Mouse (Mus musculus) neutrophil, adult 5-6 weeks (primary cell): ENCODE data around the gene Wwc1. TPM values are rescaled to one million over a fixed set of nuclear protein-coding genes. Genes with fewer than 3 reads are reported as not detected.
"Not testable (repeated sequence)": the region's sequence is repeated elsewhere in the genome, so short reads cannot be mapped to it uniquely, and the experiment has no call there.

Experiments used
- ATAC-seq: fragments of 151-379, 151-347 bp; 2 replicates; pipeline ENCODE4 v1.8.0; 2017; ENCODE audit warnings: mild to moderate bottlenecking, moderate TSS enrichment; ENCODE audit not compliant: insufficient number of reproducible peaks, poor library complexity, low FRiP score, severe bottlenecking; ENCODE audit errors: extremely low read depth
- total RNA-seq: library from RNA; stranded (forward); fragments of 200-1000 nt; gene quantifications from 2 replicates; pipeline ENCODE4 v1.2.3, GENCODE M21; 2017

The Wwc1 gene
- total RNA-seq, 1 experiment from 2014 or later: 0.23 TPM

DNA sequence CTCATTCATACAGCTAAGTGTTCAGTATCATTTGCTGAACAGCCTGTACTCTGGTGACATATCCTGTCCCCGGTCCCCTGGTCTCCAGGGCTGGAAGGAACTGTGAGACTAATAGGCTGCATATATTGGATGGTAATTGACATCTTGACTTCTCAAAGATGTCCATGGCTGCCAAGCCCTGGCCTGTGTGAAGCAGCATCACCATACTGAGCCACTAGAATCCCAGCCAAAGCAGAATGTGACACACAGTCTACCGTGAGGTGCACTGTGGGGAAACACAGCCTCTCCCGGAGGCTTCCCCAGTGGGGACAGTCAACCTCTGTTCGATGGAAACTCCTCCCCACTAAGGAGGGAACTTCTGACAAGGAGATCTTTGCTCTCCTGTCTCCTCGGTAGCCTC is 125.4 kb downstream of the Wwc1 start:
- ATAC-seq: no peak

DNA sequence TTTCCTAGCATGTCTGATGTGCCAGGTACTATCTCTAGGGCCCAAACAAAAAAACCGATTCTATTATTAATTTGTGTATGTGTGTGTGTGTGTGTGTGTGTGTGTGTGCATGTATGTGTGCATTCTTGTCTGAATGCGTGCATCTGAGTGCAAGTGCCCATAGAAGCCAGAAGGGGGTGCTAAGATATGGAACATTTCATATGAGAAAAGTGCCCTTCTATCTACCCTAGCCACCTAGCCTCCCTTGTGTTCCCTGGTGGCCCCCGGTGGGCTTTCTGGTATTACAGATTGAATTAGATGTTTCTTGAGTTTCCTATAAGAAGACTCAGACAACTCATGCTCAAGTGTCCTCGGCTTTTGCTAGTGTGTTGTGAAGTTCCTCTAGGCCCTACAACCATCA is 126.7 kb downstream of the Wwc1 start:
- ATAC-seq: no peak

DNA sequence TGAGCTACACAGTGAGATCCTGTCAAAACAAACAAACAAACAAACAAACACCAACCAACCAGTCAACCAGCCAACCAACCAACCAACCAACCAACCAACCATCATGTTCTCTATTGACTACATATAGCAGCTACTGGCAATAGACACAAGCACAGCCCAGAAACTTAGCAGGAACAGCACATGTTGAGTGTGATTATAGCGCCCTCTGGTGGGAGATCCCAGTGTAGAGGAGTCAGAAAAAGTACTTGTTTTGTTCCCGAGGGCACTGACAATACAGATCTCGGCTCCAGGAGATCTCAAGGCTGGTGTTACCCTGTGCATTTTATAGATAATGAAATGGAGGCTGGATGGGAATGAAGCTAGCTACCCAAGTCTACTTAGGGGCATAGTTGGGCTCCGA is 127.6 kb downstream of the Wwc1 start:
- peak; percentile 41; the same call in 1 of the 2 replicates for ATAC-seq

DNA sequence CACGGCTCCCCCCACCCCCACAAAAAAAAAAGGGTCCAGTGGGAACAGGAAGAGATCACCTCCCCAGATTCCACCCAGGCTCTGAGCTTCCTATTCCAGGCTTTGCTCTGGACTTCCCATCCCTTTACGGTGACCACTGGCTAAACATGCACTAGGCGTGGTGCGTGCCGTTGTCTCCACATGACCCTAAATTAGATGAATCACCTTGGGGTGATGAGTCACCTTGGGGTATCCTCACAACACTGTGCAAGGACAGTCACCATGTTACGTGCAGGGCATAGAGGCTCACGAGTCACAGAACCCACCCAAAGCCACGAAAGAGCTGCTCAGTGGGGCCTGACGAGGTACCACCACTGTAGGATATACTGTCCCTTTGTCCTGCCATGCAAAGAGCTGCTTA is 136.0 kb downstream of the Wwc1 start:
- ATAC-seq: no peak

DNA sequence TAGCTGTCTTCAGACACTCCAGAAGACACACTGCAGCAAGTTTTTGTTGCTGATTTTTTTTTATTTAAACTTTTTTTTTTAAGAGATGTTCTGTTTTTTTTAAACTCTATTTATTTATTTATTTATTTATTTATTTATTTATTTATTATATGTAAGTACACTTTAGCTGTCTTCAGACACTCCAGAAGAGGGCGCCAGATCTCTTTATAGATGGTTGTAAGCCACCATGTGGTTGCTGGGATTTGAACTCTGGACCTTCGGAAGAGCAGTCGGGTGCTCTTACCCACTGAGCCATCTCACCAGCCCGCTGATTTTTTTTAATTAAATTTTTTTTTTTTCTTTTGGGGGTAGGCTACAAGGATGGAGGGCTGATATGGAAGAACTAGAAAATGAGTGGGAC is 137.8 kb downstream of the Wwc1 start:
- ATAC-seq: not testable (repeated sequence)

DNA sequence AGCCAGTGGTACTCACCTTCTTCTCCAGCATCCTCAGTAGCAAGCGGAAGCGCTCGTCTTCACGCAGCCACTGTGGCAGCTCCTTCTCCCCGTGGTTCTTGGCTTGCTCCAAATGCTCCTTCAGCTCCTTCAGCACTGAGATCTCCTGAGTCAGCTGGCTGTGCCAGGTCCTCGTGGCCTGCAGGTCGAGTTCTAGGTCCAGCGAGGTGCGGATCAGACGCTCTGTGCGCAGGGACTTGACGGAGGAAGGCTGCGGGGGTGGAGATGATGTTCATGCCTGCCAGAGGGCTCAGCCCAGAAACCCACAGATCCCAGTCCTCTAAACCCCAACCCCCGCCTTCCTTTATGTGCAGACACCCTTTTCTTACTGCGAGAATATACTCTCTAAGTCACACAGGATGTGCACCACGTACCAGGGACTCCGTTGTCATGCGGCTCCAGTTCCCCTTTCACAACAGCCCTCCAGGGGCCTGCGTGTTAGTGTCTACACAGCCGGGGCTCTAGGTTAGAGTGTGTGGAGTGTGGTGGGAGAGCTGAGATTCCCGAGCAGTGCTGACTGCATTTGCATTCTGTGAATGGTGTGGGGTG is 138.5 kb downstream of the Wwc1 start:
- ATAC-seq: peak; percentile 50; the same call in 1 of the 2 replicates

DNA sequence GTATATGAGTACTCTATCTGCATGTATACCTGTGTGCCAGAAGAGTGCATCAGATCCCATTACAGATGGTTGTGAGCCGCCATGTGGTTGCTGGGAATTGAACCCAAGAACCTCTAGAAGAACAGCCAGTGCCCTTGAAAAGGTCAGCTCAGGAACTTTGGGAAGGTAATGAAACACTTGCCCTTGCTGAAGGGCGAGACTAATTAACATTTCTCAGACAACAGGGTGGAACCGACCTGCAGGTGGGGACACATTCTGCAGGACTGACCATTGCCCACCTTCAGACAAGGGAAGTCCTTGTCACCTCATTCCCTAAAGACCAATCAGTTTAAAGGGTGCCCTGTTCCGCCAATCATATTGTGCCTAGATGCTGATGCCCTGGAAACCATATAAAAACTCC is 139.5 kb downstream of the Wwc1 start:
- ATAC-seq: not testable (repeated sequence)

DNA sequence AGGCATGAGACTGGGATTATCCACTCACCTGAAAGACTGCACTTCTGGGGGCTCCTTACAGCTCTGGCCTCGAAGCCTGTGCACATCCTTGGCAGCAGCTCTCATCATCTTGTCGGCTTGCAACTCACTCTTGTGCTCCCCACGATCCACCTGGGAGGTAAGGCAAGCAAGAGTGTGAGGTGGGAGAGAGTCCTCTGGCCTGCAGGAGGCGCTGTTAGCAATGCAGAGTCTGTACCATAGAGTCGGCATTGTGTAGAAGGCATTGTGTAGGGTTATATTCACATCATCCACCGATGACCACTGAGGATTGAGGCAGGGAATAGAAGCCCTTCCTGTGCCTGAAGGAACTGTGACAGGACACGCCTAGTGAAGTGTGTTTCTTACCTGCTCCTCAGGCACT is 140.0 kb downstream of the Wwc1 start:
- no peak for ATAC-seq

DNA sequence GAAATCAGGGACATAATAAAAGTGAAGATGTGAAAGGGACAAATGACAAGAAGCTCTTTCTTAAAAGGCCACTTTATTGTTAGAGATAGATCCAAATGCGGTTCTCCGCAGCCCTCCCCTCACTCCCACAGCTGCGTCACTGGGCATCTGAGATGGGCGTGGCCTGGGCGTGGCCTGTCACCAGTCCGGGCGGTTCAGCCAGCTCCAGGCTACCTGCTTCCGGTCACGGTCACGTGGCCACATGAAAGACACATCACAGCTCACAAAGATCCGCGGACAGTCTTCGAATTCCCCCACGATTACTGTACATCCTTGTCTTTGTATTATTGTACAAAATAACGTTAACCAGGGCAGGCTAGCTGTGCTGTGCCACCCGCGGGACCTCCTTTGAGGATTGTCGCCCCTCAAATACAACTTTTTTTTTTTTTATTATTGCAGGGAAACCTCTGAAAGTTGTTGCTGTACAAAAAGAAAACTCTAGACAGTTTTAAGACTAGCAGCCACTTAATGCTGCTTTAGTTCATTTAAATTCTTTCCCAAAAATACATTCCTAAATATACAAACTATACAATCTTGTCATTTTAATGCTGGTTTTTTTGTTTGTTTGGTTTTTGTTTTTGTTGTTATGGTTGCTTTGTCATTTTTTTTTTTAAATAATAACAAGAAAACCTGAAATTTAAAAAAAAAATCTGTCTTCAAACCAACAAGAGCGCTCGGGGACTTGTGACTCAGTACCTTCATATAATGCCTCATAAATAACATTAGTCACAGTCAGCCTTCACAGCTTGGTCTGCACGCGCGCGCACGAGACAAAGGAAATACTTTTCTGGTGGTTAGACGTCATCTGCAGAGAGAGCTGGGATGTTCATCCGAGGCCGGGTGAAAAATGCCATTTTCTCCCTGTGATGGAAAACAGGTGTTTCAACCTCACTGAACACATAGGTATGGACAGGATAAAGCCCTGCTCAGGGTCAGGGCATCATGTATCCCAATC is 141.7 kb downstream of the Wwc1 start:
- ATAC-seq: peak; percentile 73

DNA sequence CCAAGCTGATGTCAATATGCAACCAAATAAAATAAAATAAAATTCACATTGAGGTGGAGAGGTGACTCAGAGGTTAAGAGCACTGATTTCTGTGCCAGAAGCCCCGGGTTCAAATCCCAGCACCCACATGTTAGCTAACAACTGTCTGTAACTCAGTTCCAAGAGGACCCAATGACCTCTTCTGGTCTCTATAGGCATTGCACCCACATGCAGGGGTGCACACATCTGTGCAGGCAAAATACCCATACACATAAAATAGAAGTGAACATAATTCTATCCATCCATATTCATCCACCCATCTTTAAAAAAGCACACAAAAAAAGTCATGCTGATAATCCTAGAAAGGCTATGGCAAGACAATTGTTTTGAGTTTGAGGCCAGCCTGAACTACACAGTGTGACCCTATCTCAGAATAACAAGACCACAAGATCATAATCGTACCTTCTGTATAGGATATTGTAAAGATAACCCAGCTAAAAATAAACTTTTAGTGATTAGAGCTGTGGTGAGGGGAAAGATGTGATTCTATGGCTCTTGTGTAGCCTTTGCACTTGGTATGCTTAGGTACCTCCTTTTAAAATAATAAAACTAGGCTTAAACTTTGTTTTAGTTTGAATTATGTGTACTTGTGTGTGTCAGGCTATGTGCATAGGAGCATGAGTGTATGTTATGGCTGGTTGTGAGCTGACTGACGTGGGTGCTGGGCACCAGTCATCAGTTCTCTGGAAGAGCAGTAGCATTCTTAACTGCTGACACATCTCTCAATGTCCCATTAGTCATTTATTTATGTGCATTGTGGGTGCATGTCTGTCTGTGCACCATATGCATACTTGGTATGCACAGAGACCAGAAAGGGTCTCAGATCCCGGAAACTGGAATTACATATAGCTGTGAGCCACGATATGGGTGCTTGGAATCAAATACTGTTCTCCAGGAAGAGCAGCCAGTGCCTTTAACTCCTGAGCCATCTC is 142.9 kb downstream of the Wwc1 start:
- no peak for ATAC-seq

DNA sequence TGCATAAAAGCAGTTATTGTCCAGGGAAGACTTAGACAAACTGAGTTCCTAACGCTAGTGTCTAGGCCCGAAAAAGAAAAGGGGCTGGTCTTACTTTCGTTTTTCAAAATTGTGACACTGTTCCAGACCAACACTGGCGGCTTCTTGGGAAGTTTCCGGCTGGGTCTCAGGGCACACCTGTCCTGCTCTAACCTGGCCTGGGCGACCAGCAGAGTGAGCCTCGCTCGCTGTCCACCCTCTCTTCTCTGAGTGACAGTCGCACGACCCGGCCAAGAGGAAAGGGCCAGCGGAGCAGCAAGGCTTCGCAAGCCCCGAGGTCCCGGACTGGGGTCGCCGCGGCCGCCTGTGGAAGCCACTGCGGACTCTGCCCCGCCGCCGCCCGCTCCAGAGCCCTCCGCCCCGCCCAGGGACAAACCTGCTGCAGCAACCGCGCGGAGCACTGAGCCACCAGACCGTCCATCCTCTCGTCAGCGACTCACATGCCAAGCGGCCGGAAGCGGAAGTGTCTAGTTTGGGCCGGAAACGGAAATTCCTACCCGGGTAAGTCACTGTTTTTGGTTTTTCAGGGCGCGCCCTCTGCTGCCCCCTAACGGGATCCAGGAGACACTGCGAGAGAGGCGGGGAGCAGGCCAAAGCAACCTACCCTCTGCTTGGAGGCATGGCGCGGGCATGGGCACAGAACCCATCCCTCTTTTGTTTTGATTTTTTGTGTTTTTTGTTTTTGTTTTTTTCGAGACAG is 146.1 kb downstream of the Wwc1 start, which contains the start of gene Rars:
Gene Rars (minus strand): TSS at position 485 of the 739 bp plus-strand sequence.
- ATAC-seq: peak; percentile 96

DNA sequence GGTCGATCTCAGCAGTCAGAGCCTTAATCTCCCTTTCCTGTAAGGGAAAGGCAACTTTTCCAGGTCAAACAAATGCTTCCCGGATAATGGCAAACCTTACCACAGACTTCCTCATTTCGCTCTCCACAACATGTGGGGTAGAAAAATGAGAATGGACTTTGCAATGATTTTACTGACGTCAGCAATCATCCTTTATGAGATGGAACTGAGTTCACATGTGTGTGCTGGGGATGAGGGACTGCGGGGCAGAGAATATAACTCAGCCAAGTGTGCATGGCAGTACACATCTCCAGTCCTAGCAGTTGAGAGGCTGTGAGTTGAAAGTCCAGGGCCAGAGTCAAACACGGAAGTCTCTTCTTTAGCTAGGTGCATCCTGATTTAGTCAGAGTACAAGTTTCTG is 147.1 kb downstream of the Wwc1 start:
- ATAC-seq: no peak

DNA sequence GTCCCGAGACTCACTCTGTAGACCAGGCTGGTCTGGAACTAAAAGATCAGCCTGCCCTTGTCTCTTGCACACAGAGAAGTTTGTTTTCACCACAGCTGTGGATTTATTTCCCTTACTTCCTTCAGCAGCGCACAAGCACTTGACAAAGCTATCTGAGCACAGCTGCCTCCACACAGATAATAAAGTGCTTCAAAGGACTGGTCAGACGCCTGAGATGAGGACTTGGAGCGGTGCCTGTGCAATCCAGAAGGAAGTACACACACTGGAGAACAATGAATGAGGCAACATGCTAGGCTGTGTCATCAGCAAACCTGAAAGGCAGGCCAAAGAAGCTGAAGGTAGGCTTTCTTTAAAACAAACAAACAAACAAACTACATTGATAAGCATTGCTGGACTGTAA is 148.2 kb downstream of the Wwc1 start:
- ATAC-seq: no peak

DNA sequence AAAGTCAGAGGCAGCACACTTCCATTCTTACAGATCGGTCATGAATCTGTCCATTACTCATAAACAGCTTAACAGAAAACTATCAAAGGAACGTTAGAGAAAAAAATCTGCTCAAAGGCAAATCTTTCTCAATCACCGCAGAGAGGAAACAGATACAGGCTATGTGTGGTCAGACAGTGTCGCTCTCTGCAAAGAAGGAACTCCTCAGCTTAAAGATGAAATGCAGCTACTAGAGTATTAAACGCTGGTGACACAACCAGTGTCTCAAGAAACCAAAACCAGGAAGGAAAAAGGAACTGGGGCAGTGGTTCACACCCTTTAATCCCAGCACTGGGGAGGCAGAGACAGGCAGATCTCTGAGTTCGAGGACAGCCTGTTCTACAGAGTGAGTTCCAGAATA is 152.6 kb downstream of the Wwc1 start:
- ATAC-seq: peak; percentile 70

DNA sequence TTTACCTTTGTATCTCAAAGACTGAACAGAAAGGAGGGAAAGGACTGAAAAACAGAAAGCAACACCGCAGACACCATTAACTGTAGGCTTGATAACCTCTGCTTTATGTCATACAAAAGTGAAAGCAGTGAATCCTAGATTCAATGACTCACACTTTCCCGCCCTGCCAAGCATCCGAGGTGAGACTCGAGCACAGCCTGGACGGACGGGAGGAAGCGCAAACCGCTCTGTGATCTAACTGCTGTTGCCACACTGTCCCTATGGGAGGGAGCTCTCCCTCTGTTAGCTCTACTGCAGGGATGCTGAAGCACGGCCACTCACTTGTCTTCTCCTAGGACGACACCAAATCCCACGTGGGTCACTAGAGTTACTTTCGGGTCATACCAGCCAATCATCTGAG is 164.0 kb downstream of the Wwc1 start:
- ATAC-seq: no peak

DNA sequence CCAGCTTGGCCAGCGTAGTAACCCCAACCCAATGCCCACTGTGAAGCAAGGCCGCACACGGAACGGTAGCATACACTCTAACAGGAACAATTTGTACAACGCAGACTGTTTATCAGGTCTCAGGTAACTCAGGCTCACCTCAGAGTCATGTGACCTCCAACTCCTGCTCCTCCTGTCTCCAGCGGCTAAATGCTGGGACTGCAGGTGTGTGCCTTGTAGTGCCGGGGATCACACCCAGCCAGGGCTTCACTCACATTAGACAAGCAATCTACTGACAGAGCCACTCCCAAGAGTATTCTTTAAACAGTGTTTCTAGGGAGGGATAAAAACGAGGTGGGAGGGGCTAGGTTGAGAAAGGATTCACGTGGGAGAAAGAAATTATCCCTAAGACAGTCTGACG is 168.9 kb downstream of the Wwc1 start:
- no peak for ATAC-seq

DNA sequence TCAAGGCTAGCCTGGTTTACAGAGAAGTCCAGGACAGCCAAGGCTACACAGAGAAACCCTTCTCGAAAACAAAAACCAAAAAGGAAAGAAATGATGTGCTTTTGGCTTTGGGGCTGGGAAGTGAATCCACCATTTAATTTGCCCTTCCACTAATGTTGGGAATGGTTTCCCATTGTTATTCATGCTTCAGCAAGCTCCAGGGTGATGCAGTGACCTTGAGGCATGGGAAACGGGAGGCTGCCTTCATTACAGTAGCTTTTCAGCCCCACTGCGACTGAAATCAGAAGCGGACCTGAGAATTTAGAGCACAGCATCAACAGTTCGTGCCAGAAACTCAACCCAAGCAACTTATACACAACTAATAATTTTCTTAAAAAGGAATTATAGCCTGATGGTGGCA is 179.0 kb downstream of the Wwc1 start:
- ATAC-seq: no peak

DNA sequence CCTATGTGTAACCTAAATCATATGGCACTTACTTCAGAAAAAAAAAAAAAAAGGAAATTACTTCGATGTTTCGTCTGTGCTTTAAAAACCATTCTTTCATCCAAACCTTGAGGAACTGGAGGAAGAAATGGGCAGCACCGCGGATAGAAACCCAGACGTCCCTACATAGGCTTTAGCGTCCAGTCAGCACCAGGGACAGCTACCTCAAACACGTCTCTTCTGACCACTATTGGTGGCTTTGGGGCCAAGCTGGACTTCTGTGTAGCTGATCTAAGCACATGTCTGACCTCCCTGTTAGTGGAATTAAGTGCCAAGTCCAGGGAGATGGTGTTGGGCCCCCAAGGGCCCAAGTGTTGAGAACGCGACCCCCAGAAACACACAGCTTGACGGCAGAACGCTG is 181.5 kb downstream of the Wwc1 start, which contains the start of gene Fbll1:
Gene Fbll1 (minus strand): TSS at position 11 of the 400 bp plus-strand sequence.
- no peak for ATAC-seq

DNA sequence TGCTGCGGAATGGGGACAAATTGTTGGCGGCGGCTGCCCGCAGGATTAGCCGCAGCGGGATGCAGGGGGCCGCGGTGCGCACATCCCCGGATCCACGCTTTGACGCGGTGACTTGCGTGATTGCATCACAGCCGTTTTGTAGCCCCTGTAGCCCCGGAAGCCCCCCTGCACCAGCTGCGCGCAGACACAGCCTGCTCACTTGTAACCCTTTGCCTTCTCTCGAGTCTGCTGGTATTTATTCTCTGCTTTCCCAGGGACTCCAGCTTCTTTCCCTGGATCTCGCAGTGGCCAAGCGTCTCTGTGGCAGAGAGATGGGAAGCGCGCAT is 181.9 kb downstream of the Wwc1 start:
- ATAC-seq: no peak
